Mouse (Mus musculus) liver, adult (tissue): ENCODE data around the gene Pth2.

ENCODE experiments used
- GATA4 ChIP-seq: IDR thresholded peaks from 2 replicates; pipeline ENCODE4 v1.6.1; 2014; ENCODE audit warnings: mild to moderate bottlenecking, low read length; ENCODE audit not compliant: insufficient replicate concordance

Pth2 gene

DNA sequence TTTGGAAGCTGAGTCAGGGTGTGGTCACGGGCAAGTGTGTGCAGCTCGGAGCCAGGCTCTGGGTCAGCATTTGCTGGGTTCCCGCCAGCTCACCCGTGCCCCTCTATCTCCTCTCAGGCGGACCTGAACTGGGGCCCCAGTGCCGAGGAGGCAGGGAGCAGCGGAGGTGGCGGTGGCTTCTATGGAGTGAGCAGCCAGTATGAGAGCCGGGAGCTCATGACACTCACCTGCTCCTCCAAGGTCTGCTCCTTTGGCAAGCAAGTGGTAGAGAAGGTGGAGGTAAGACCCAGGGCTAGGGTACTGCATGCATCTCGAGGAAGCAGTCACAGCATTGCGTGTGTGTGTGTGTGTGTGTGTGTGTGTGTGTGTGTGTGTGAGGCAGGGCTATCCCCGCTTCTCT, 50.4 kb downstream of the Pth2 start:
- no peak for TF ChIP-seq GATA4
